Mouse (Mus musculus) kidney, embryonic 14.5 days (tissue): ENCODE data around the gene Endog. TPM values are rescaled to one million over a fixed set of nuclear protein-coding genes. Genes with fewer than 3 reads are reported as not detected.
"Not testable (repeated sequence)": the region's sequence is repeated elsewhere in the genome, so short reads cannot be mapped to it uniquely, and the experiment has no call there.

Experiments used
- ATAC-seq: fragments of 200-750 bp; cut with Nextera tagmentation; 2 replicates; pipeline ENCODE4 v1.8.0; 2017; ENCODE audit warnings: moderate number of reproducible peaks, mild to moderate bottlenecking, moderate TSS enrichment, moderate library complexity; ENCODE audit not compliant: low FRiP score, low TSS enrichment
- H3K27ac ChIP-seq: fragments of 300-500 bp; sonication (generic); 2 replicates; pipeline ENCODE4 v1.5.1; 2014; ENCODE audit warnings: low read depth, mild to moderate bottlenecking, low read length, moderate library complexity, mixed read lengths
- H3K27me3 ChIP-seq: fragments of 300-500 bp; sonication (generic); 2 replicates; pipeline ENCODE4 v1.6.1; 2014; ENCODE audit warnings: mild to moderate bottlenecking, low read length; ENCODE audit not compliant: control insufficient read depth, insufficient read depth
- H3K36me3 ChIP-seq: fragments of 300-500 bp; sonication (generic); 2 replicates; pipeline ENCODE4 v1.6.1; 2014; ENCODE audit warnings: low read length, mixed read lengths; ENCODE audit not compliant: control insufficient read depth, insufficient read depth
- H3K4me1 ChIP-seq: fragments of 300-500 bp; sonication (generic); 2 replicates; pipeline ENCODE4 v1.6.1; 2014; ENCODE audit warnings: low read length, mixed read lengths; ENCODE audit not compliant: control insufficient read depth, insufficient read depth
- H3K4me2 ChIP-seq: fragments of 300-500 bp; sonication (generic); replicated peaks from 2 replicates; pipeline ENCODE4 v1.6.1; 2014; ENCODE audit warnings: low read depth, mild to moderate bottlenecking, low read length
- H3K4me3 ChIP-seq: fragments of 300-500 bp; sonication (generic); 2 replicates; pipeline ENCODE4 v1.5.1; 2014; ENCODE audit warnings: mild to moderate bottlenecking, low read length
- H3K9ac ChIP-seq: fragments of 300-500 bp; sonication (generic); 2 replicates; pipeline ENCODE4 v1.6.1; 2014; ENCODE audit warnings: low read depth, mild to moderate bottlenecking, low read length, moderate library complexity
- H3K9me3 ChIP-seq: fragments of 300-500 bp; sonication (generic); 2 replicates; pipeline ENCODE4 v1.6.1; 2016; ENCODE audit warnings: low read length; ENCODE audit not compliant: control insufficient read depth
- WGBS: fragments of 180-500 bp; shearing (Covaris S2); extraction: QIAGEN DNeasy Blood & Tissue Kit; methylation state at CpG from one replicate; pipeline ENCODE4 v1.1.7; 2014; 5-methylcytosine and 5-hydroxymethylcytosine counted together
- polyA plus RNA-seq: library from polyadenylated mRNA; unstranded; fragments of >200 nt; fragmentation: Nextera tagmentation; extraction: Ambion mirVana; gene quantifications from 2 replicates; pipeline ENCODE4 v1.2.1, GENCODE M21; 2014

The Endog gene
- polyA plus RNA-seq, 1 experiment from 2014 or later = 20.3 TPM

- H3K4me1 ChIP-seq, H3K27ac ChIP-seq, H3K9me3 ChIP-seq, ATAC-seq, H3K27me3 ChIP-seq, H3K4me3 ChIP-seq, H3K4me2 ChIP-seq, H3K9ac ChIP-seq, H3K36me3 ChIP-seq: not testable (repeated sequence)
- WGBS = 78% methylated on average over 9 of the region's 10 CpGs
These were observed 11.4 kb upstream of the Endog start for GRCm38 (mm10) chr2:30159871-30160270.

- H3K4me1 ChIP-seq = 0 out of 2 replicates have a peak, but pooled peaks cover 3% of the 10 kb centered on the region
- no peak overlapping the region for H3K4me2 ChIP-seq
- no peak overlapping the region for H3K4me3 ChIP-seq
- no peaks in the 10 kb centered on the region for H3K36me3 ChIP-seq
- H3K9me3 ChIP-seq = peaks cover 12% of the 10 kb centered on the region
- H3K9ac ChIP-seq = no peak overlapping the region
- H3K27me3 ChIP-seq = no peaks in the 10 kb centered on the region
- no peak overlapping the region for H3K27ac ChIP-seq
- ATAC-seq = no peak
These were observed 9.5 kb upstream of the Endog start for GRCm38 (mm10) chr2:30161809-30162208.

GRCm38 (mm10) chr2:30164340-30164932 lies 6.9 kb upstream of the Endog start:
- 26% methylated on average over 9 of the region's 9 CpGs for WGBS
- ATAC-seq = peak; percentile 65
- Histone ChIP-seq H3K9ac (no peak overlapping the region), H3K27ac (no peak overlapping the region), H3K36me3 (no peaks in the 10 kb centered on the region), H3K4me2 (no peak overlapping the region), H3K4me3 (no peak overlapping the region), H3K27me3 (no peaks in the 10 kb centered on the region), H3K9me3 (peaks cover 15% of the 10 kb centered on the region), H3K4me1 (0 out of 2 replicates have a peak, but pooled peaks cover 3% of the 10 kb centered on the region)

- H3K9me3 ChIP-seq = peaks cover 15% of the 10 kb centered on the region
- no peak overlapping the region for H3K4me3 ChIP-seq
- 57% methylated on average over 4 of the region's 4 CpGs for WGBS
- ATAC-seq = no peak
- H3K36me3 ChIP-seq = no peaks in the 10 kb centered on the region
- 0 out of 2 replicates have a peak, but pooled peaks cover 3% of the 10 kb centered on the region for H3K4me1 ChIP-seq
- no peak overlapping the region for H3K4me2 ChIP-seq
- no peak overlapping the region for H3K9ac ChIP-seq
- H3K27me3 ChIP-seq = no peaks in the 10 kb centered on the region
- no peak overlapping the region for H3K27ac ChIP-seq
These were observed 4.6 kb upstream of the Endog start for GRCm38 (mm10) chr2:30166677-30167076.

- H3K27me3 ChIP-seq = no peaks in the 10 kb centered on the region
- peak overlapping the region; percentile 84 for H3K4me2 ChIP-seq
- H3K4me3 ChIP-seq = peak overlapping the region; percentile 65
- 0 out of 2 replicates have a peak, but pooled peaks cover 1% of the 10 kb centered on the region for H3K4me1 ChIP-seq
- peak; percentile 20 for ATAC-seq
- WGBS = 1% methylated on average over 19 of the region's 19 CpGs
- H3K27ac ChIP-seq = no peak overlapping the region
- H3K36me3 ChIP-seq = peaks cover 43% of the 10 kb centered on the region
- peaks cover 4% of the 10 kb centered on the region for H3K9me3 ChIP-seq
- H3K9ac ChIP-seq = peak overlapping the region; percentile 79
These were observed 697 bp downstream of the Endog start for GRCm38 (mm10) chr2:30171997-30172382.

GRCm38 (mm10) chr2:30173541-30174240 lies 2.4 kb downstream of the Endog start:
- Histone ChIP-seq H3K27ac (no peak overlapping the region), H3K27me3 (no peaks in the 10 kb centered on the region), H3K9ac (no peak overlapping the region), H3K4me1 (peaks cover 8% of the 10 kb centered on the region), H3K9me3 (0 out of 2 replicates have a peak, but pooled peaks cover 3% of the 10 kb centered on the region), H3K36me3 (peaks cover 43% of the 10 kb centered on the region), H3K4me3 (no peak overlapping the region), H3K4me2 (no peak overlapping the region)
- ATAC-seq = no peak
- WGBS = 95% methylated on average over 20 of the region's 20 CpGs

- H3K4me2 ChIP-seq = no peak overlapping the region
- peaks cover 43% of the 10 kb centered on the region for H3K36me3 ChIP-seq
- no peak overlapping the region for H3K4me3 ChIP-seq
- ATAC-seq = no peak
- 0 out of 2 replicates have a peak, but pooled peaks cover 3% of the 10 kb centered on the region for H3K9me3 ChIP-seq
- no peaks in the 10 kb centered on the region for H3K27me3 ChIP-seq
- 94% methylated on average over 8 of the region's 8 CpGs for WGBS
- no peak overlapping the region for H3K9ac ChIP-seq
- H3K27ac ChIP-seq = no peak overlapping the region
- peaks cover 8% of the 10 kb centered on the region for H3K4me1 ChIP-seq
These were observed 4.6 kb downstream of the Endog start for GRCm38 (mm10) chr2:30175897-30176296.

GRCm38 (mm10) chr2:30176561-30176960 lies 5.3 kb downstream of the Endog start:
- 92% methylated on average over 2 of the region's 2 CpGs for WGBS
- Histone ChIP-seq H3K4me2 (no peak overlapping the region), H3K9me3 (0 out of 2 replicates have a peak, but pooled peaks cover 3% of the 10 kb centered on the region), H3K4me3 (no peak overlapping the region), H3K36me3 (peaks cover 43% of the 10 kb centered on the region), H3K4me1 (peaks cover 8% of the 10 kb centered on the region), H3K27ac (no peak overlapping the region), H3K9ac (no peak overlapping the region), H3K27me3 (no peaks in the 10 kb centered on the region)
- no peak for ATAC-seq
